Mouse (Mus musculus): ENCODE results near the gene Arhgap45. TPM values are rescaled to one million over a fixed set of nuclear protein-coding genes. Genes with fewer than 3 reads are reported as not detected.

The Arhgap45 gene
- polyA plus RNA-seq, 2 experiments: 7.9 to 20.9 TPM

DNA sequence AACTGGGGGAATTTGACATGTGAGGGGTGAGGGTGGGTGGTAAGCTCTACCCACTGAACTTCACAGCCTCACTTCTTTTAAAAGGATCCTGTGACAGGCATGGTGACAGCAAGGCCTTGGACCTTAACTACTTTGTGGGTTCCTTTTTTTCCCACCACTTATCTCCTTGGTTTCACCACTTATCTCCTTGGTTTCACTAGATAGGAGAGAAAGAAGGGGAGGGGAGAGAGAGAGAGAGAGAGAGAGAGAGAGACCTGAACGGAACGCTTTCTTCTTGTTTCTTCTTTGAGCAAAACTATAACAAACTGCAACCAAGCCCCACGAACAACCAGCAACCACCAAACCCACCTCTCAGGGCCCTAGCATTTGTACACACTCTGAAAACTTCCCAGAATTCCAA, 32.4 kb downstream of the Arhgap45 start:
- H3K9ac ChIP-seq (replicated peaks): no peak overlapping the region
- no peak for ATAC-seq (ENCODE audit: insufficient read depth)
- 21% methylated on average over 3 of the region's 3 CpGs for WGBS (ENCODE audit: insufficient replicate concordance)

DNA sequence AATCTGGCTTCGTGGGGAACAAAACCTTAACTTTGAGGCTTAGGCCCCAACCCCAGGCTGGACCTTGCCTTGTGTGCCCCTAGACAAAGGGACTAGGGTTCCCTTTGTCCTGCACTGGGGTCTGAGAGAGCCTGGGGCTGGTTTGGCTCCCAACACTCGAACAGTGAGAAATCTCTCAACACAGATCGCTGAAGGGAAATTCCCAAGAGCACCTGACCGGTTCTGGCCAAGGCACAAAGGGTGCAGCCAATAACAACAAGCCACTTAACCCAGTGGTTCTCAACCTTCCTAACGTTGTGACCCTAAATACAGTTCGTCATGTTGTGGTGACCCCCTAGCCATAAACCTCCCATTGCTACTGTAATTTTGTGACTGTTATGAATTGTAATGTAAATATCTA, 33.8 kb downstream of the Arhgap45 start:
- peak overlapping the region; percentile 31; the same call in 1 of the 2 replicates for H3K27ac ChIP-seq
- H3K4me1 ChIP-seq (replicated peaks; ENCODE audit: control insufficient read depth in 2 of 2, insufficient read depth in 2 of 2, low read length in 1 of 2): peaks cover 33 to 42% of the 10 kb centered on the region in 2 experiments
- no peaks in the 10 kb centered on the region for H3K9me3 ChIP-seq (ENCODE audit: control insufficient read depth, low read length)
- H3K4me3 ChIP-seq (ENCODE audit: insufficient read depth in 1 of 2, low read depth in 2 of 2, low read length in 2 of 2): no peak overlapping the region
- DNase-seq (ENCODE audit: low read depth in 3 of 3, low spot score in 3 of 3): no peak
- no peak for ATAC-seq (ENCODE audit: insufficient read depth)
- H3K27me3 ChIP-seq (ENCODE audit: control insufficient read depth, insufficient read depth, low read length): no peaks in the 10 kb centered on the region
- H3K4me2 ChIP-seq (ENCODE audit: low read depth): no peak overlapping the region
- WGBS (ENCODE audit: insufficient replicate concordance): 66% methylated on average over 6 of the region's 6 CpGs
- TF ChIP-seq EP300 (IDR thresholded peaks at IDR 0.05; ENCODE audit: low read depth) (no peak), CTCF (IDR thresholded peaks at IDR 0.05; ENCODE audit: low read depth) (no peak)
- H3K9ac ChIP-seq (replicated peaks): no peak overlapping the region; the same call in 1 of the 2 replicates
- H3K36me3 ChIP-seq (replicated peaks; ENCODE audit: control insufficient read depth, insufficient read depth, low read depth): no peaks in the 10 kb centered on the region; the same call in 1 of the 2 replicates

More for the DNA sequence above, 32.4 kb downstream of the Arhgap45 start:
- Histone ChIP-seq H3K4me1 (replicated peaks; ENCODE audit: control insufficient read depth in 2 of 2, insufficient read depth in 2 of 2, low read length in 1 of 2) (peaks cover 29 to 40% of the 10 kb centered on the region in 2 experiments), H3K36me3 (replicated peaks; ENCODE audit: control insufficient read depth, insufficient read depth, low read depth) (no peaks in the 10 kb centered on the region), H3K9me3 (ENCODE audit: control insufficient read depth, low read length) (no peaks in the 10 kb centered on the region), H3K4me2 (ENCODE audit: low read depth) (no peak overlapping the region), H3K4me3 (ENCODE audit: insufficient read depth in 1 of 2, low read depth in 2 of 2, low read length in 2 of 2) (no peak overlapping the region), H3K27me3 (ENCODE audit: control insufficient read depth, insufficient read depth, low read length) (no peaks in the 10 kb centered on the region), H3K27ac (no peak overlapping the region; the same call in 1 of the 2 replicates)
- TF ChIP-seq EP300 (IDR thresholded peaks at IDR 0.05; ENCODE audit: low read depth) (no peak), CTCF (IDR thresholded peaks at IDR 0.05; ENCODE audit: low read depth) (no peak)
- no peak for DNase-seq (ENCODE audit: low read depth in 3 of 3, low spot score in 3 of 3)

DNA sequence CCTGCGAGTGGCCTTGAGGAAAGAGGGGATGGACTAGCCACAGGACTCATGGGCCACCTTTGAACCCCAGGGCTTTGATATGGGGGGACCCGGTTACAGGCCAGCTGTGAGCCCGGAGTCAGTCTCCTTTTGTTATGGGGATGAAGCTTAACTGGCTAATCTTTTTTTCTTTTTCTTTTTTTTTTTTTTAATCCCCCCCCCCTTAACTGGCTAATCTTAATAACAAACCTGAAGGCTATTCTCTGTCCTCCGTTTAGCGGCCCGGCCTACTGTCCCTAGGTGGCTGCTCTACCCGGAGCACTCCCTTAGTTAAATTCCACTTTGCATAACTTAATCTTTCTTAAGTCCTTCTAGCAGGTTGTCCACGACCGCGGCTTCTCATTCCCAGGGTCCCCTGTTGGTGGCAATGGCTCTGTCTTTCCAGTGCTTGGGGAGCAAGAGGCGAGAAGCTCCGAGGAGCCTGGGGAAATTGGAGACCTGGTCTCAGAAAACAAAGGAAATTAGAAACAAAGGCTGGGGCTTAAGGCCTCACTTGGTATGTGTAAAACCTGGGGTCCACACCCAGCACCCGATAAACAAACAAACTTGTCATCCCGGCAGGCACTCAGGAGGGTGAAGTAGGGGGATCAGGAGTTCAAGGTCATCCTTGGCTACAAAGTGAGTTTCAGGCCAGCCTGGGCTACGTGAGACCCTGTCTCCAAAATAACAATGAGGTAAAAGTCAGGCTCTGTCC, 34.6 kb downstream of the Arhgap45 start:
- Histone ChIP-seq H3K4me1 (replicated peaks; ENCODE audit: control insufficient read depth in 2 of 2, insufficient read depth in 2 of 2, low read length in 1 of 2) (peaks cover 36 to 44% of the 10 kb centered on the region in 2 experiments), H3K4me2 (ENCODE audit: low read depth) (no peak overlapping the region)
- WGBS (ENCODE audit: insufficient replicate concordance): 42% methylated on average over 15 of the region's 15 CpGs

DNA sequence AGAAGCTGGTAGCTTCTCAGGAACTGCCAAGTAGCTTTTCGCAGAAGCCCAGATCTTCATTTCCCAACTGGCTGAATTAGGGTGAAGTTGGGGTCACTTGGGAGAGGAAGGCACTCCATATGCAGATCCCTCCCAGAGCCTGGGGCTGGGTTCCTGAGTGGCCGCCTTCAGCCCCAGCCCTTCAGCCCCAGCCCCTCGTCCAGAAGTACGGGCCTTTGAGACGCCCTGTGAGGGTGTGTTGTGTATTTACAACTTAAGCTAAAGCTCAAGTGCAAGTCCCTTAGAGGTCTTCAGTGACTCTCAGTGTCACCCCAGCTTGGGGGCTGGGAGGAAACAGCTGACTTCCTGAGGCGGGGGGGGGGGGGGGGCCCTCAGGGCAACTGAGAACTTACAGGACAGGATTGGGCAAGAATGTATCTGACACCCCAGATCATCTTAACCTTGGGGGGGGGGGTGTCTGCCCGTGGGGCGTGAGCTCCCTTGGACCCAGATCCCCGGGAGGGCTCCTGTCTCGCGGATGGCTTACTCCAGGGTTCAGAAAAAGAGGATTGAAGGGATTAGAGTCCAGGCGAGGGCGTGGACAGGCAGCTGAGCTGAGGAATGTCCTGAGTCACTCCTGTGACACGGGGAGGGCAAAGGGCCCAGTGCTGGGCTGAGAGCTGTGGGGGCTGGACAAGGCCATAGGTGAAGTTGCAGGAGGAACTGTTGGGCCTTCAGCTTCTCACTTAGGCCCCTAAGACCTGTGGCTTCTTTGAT, 35.3 kb downstream of the Arhgap45 start:
- whole genome bisulfite sequencing (ENCODE audit: insufficient replicate concordance): 30% methylated on average over 14 of the region's 14 CpGs
- DNase-seq (ENCODE audit: low read depth in 3 of 3, low spot score in 3 of 3) (peak in 2 of 3 experiments; percentile 47 to 50), ATAC-seq (ENCODE audit: insufficient read depth) (no peak)
- peaks cover 36 to 42% of the 10 kb centered on the region in 2 experiments for H3K4me1 ChIP-seq (replicated peaks; ENCODE audit: control insufficient read depth in 2 of 2, insufficient read depth in 2 of 2, low read length in 1 of 2)
- H3K9me3 ChIP-seq (ENCODE audit: control insufficient read depth, low read length): no peaks in the 10 kb centered on the region
- H3K27me3 ChIP-seq (ENCODE audit: control insufficient read depth, insufficient read depth, low read length): no peaks in the 10 kb centered on the region
- no peak overlapping the region for H3K4me3 ChIP-seq (ENCODE audit: insufficient read depth in 1 of 2, low read depth in 2 of 2, low read length in 2 of 2)
- H3K36me3 ChIP-seq (replicated peaks; ENCODE audit: control insufficient read depth, insufficient read depth, low read depth): peaks cover 11% of the 10 kb centered on the region
- H3K27ac ChIP-seq: peak overlapping the region; percentile 84
- no peak overlapping the region for H3K9ac ChIP-seq (replicated peaks)
- no peak for TF ChIP-seq EP300 (IDR thresholded peaks at IDR 0.05; ENCODE audit: low read depth)
- TF ChIP-seq CTCF (IDR thresholded peaks at IDR 0.05; ENCODE audit: low read depth): no peak
- no peak overlapping the region; the same call in 1 of the 2 replicates for H3K4me2 ChIP-seq (ENCODE audit: low read depth)

More for the DNA sequence above, 34.6 kb downstream of the Arhgap45 start:
- Histone ChIP-seq H3K27me3 (ENCODE audit: control insufficient read depth, insufficient read depth, low read length) (no peaks in the 10 kb centered on the region), H3K27ac (peak overlapping the region; percentile 28), H3K9ac (replicated peaks) (no peak overlapping the region), H3K9me3 (ENCODE audit: control insufficient read depth, low read length) (no peaks in the 10 kb centered on the region), H3K36me3 (replicated peaks; ENCODE audit: control insufficient read depth, insufficient read depth, low read depth) (peaks cover 5% of the 10 kb centered on the region), H3K4me3 (ENCODE audit: insufficient read depth in 1 of 2, low read depth in 2 of 2, low read length in 2 of 2) (no peak overlapping the region)
- no peak for ATAC-seq (ENCODE audit: insufficient read depth)
- no peak for DNase-seq (ENCODE audit: low read depth in 3 of 3, low spot score in 3 of 3)
- TF ChIP-seq EP300 (IDR thresholded peaks at IDR 0.05; ENCODE audit: low read depth): no peak

DNA sequence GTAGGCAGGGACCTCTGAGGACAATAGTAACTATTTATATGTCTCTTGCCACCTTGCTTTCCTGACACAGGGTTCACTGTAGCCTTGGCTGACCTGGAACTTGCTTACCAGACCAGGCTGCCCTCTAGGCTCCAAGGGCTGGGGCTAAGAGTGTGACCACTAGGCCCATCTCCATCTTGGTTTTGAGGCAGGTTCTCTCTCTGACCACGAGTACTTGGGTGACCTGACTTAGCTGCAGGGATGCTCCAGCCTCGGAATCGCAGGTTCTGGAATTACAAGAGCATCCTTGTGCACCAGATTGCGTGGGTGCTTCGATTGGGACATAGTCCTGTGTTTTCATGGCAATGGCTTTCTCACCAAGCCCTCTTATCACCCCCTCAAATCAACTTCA, 35.9 kb downstream of the Arhgap45 start:
- H3K27ac ChIP-seq: peak overlapping the region; percentile 84
- no peak overlapping the region; the same call in 1 of the 2 replicates for H3K9ac ChIP-seq (replicated peaks)
- TF ChIP-seq CTCF (IDR thresholded peaks at IDR 0.05; ENCODE audit: low read depth): no peak
- no peak for TF ChIP-seq EP300 (IDR thresholded peaks at IDR 0.05; ENCODE audit: low read depth)
- WGBS (ENCODE audit: insufficient replicate concordance): 81% methylated on average over 5 of the region's 5 CpGs
- peaks cover 15% of the 10 kb centered on the region for H3K36me3 ChIP-seq (replicated peaks; ENCODE audit: control insufficient read depth, insufficient read depth, low read depth)
- no peaks in the 10 kb centered on the region for H3K27me3 ChIP-seq (ENCODE audit: control insufficient read depth, insufficient read depth, low read length)
- H3K4me3 ChIP-seq (ENCODE audit: insufficient read depth in 1 of 2, low read depth in 2 of 2, low read length in 2 of 2): no peak overlapping the region
- H3K9me3 ChIP-seq (ENCODE audit: control insufficient read depth, low read length): no peaks in the 10 kb centered on the region
- H3K4me2 ChIP-seq (ENCODE audit: low read depth): peak overlapping the region; percentile 76; the same call in 1 of the 2 replicates
- H3K4me1 ChIP-seq (replicated peaks; ENCODE audit: control insufficient read depth in 2 of 2, insufficient read depth in 2 of 2, low read length in 1 of 2): peaks cover 36 to 42% of the 10 kb centered on the region in 2 experiments
- ATAC-seq (ENCODE audit: insufficient read depth) (no peak), DNase-seq (ENCODE audit: low read depth in 3 of 3, low spot score in 3 of 3) (no peak)

All from liver, embryonic 14.5 days (tissue).